Mouse (Mus musculus): ENCODE measurements at regions not wholly inside any gene's neighbourhood (a gene's known extent, or its start where the extent isn't known, plus 50 kb on each side); places are given as distances from the start of the nearest gene placed in this dataset.

DNA sequence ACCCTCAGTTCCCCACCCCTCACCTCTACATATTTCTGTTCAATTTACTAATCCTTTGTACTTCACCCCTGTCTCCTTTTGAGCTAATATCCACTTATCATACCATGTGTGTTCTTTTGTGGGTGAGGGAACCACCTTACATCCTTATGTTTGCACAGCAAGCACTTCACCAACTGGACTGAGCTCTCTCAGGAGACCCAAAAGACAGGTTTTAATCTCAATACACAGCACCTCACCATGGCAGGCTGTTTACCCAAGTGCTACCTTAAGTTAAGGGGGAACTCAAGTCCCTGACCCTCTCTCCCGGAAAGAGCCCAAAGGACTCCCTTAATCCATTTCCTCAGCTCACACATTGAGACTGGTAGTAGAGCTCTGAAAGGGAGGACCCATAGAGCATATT is 62.3 kb upstream of the Agr3 start:
- no peak for DNase-seq (ENCODE audit: low spot score)

GRCm38 (mm10) chr12:35853159-35853558 is 72.3 kb upstream of the Agr3 start:
- DNase-seq (ENCODE audit: low spot score), result no peak

DNA sequence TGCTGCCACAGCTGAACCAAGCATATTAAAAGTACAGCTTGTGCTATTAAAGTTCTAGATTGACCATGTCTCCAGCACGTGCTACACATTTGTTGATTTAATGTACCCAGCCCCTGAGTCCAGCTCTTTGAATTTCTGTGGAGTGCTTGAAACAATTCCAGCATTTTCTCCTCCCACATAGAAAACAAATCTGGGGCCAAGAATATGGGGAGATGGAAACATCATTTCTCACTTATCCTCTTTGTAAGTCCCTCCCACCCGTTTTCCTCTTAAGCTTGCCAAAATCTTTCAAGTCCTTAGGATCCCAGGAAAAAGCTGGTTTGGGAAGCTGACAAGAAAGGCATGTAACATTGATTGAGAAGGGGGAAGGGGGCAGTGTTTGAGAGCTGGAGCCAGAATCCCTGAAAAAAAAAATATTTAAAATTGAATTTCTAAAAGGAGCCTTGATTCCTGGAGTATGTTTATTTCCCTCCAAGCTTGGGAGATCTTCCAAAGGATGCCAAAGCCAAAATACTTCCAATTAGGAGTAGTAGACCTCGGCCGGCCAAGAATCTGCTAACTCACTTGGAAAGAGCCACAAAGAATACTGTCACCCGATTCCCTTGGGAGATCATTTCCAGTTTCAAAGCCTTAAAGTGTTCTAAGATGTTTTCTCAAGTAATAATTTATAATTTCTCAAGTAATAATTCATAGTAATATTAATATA is 78.4 kb upstream of the Agr3 start:
- DNase-seq (ENCODE audit: low spot score), result no peak

DNA sequence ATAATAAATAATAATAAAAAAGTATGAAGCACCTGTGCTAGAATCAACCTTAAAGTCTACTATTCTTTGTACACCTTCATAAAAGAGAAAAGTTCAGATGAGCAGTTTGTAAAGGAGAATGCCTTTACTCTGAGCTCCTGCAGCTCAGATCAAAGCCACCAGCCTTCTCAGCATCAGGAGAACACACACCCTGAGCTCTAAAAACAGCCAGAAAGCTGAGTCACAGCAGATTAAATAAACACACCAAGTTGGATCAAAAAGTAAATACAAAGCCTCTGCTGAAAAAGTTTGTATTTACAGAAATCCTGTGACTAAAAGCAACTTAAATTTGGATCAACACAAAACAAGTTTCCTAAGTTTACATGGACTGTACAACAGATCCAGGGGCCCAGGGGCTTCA is 88.5 kb upstream of the Agr3 start:
- no peak for DNase-seq (ENCODE audit: low spot score)

DNA sequence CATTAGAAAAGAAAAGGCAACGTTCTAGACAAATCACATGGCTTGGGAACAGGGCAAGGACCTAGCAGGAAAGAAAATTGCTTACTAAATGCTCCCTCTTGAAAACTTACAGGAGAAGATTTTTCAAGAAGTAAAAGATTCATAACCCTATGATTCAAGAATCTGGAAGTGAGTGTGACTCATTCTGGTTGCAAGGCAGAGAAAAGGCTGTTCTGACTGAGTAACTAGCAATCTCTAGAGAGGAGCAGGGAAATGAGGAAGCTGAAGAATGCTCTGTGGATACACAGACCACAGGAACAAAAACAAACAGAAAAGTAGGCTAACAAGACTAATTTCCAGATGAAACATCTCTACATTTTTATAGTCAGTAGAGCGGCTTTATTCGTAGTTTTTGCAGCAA is 92.1 kb upstream of the Agr3 start:
- DNase-seq (ENCODE audit: low spot score), result no peak

- no peak for DNase-seq (ENCODE audit: low spot score)
Observed at GRCm38 (mm10) chr12:35831922-35832512, 93.4 kb upstream of the Agr3 start.

DNA sequence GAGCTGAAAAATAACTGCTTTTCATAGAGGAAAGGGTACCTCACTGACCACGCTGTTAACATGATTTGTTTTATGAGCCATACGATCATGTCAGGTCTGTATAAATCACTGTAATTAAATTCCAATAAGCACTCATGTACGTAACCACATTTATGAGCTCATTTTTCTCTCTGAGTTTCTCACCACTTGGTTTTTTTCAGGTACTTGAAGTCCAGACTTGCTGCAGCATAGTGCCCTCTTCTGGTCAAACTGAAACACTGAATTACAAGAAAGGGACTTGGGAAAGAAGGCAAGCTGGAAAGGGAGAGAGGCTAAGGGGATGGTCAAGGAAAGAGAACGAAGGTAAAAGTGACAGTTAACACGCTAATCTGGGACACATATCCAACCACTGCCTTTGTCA is 94.2 kb upstream of the Agr3 start:
- DNase-seq (ENCODE audit: low spot score), result no peak

DNA sequence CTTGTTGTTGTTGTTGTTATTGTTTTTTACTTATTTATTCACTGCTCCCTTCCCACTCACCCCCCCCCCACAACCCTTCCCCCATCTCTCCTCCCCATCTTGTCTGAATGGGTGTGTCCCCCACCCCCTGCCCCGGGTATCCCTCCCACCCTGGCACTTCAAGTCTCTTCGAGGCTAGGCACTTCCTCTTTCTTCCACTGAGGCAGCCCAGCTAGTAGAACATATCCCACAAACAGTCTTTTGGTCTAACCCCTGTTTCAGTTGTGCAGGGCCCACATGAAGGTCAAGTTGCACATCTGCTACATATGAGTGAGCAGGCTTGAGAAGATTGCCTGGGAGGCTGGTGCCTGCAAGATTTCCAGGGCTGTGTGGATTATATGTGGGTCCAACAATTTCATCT is 97.6 kb upstream of the Agr3 start:
- DNase-seq (ENCODE audit: low spot score), result no peak

- DNase-seq (ENCODE audit: low spot score), result no peak
Observed at GRCm38 (mm10) chr12:35826990-35827389, 98.4 kb upstream of the Agr3 start.

- DNase-seq (ENCODE audit: low spot score), result peak; percentile 32
Observed at GRCm38 (mm10) chr12:35824587-35824987, 100.8 kb upstream of the Agr3 start.

GRCm38 (mm10) chr12:35799261-35799660 is 126.2 kb upstream of the Agr3 start:
- DNase-seq (ENCODE audit: low spot score), result no peak

DNA sequence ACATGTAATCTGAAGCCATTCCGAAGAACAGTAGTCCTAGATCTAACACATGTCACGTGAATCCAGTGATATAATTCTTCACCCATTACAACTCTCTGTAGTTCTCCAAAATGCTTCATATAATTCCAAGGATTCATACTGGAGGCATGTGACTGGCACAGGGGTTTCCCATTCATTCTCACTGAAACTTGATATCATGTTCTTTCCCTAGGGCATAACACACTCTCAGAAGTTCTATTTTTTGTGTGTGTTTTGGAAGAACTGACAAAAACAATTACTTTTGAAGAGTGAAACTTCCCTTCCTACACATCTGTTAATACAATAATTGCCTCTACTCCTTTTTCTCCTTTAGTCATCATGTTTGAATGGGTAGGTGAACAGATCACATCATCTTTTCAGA is 150.0 kb upstream of the Agr3 start:
- no peak for DNase-seq (ENCODE audit: low spot score)

DNA sequence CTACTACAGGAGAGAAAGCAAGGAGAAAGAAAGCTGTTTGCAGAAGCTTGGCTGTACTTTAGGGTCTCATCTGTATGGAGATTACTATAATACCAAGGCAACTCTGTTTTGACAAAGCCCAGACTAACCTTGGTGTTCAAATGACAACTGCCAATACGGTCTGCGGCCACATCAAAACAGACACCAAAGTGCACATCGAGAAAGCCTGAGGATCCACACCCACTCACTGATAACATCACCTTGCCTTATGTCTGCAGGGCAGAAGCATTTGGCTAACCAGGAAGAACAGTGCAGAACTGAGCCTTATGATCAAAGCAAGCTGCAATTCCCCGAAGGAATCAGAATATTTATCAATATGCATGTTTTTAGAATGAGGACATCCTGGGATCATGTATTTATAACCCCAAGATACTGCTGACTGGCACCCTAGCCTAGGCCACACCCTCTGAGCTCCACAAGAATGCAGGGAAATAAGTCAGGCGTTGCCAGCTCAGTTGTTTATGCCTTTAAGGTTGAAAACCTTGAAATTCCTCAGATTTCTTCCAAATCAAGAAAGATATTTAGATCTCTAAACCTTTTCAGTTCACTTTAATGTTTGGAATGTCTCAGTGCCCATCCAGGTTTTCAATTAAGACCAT is 154.9 kb upstream of the Agr3 start:
- no peak for DNase-seq (ENCODE audit: low spot score)

DNA sequence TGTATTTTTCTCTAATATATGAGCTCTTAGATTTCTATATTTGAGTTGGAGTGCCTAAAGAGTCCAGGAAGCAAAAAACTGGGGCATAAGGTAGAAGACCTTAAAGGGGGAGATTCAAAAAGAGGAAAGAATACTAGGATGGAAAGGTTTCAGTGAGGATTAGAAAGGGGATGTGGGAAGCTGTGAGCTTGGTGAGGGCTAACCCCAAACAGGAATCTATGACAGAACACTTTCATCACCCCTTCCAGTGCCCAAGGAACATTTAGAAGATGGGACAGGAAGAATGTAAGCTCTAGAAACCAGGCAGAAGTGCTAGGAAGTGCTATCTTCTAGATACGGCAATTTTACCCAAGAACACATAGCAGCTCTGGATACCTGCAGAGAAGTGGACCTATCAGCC is 166.5 kb upstream of the Agr3 start:
- no peak for DNase-seq (ENCODE audit: low spot score)

DNA sequence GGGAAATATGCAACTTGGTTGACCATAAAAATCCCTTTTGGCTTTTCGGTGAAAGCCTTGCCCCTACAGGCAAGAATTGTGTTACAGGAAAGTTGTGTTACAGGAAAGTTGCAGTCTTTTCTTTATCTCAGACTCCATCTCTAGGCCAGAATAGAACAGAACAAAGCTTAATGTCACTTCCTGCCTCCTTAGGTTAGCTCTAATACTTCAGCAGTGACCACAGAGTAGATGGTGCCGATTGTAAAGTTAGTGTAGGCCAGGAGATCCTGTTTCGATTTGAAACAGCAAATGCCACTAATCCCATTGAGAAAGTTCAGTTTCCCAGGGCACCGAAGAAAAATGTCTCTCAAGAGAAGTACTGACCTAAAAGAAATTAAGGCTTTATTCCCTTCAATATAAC is 170.3 kb upstream of the Agr3 start:
- DNase-seq (ENCODE audit: low spot score), result no peak

DNA sequence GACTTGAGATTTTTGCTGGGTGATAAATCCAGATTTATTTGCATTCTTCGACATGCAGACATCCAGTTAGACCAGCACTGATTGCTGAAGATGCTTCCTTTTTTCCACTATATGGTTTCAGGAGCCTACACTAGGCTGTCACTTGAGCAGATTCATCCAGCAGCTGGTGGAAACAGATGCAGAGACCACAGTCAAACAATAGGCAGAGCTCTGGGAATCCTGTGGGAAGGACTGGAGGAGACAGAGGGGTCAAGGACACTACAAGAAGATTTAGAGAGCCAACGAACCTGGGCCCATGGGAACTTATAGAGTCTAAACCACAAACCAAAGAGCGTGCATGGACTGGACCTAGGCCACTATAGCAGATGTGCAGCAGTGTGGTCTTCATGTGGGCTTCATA is 177.4 kb upstream of the Agr3 start:
- DNase-seq (ENCODE audit: low spot score), result no peak

GRCm38 (mm10) chr12:35746691-35747299 is 178.6 kb upstream of the Agr3 start:
- DNase-seq (ENCODE audit: low spot score), result no peak

DNA sequence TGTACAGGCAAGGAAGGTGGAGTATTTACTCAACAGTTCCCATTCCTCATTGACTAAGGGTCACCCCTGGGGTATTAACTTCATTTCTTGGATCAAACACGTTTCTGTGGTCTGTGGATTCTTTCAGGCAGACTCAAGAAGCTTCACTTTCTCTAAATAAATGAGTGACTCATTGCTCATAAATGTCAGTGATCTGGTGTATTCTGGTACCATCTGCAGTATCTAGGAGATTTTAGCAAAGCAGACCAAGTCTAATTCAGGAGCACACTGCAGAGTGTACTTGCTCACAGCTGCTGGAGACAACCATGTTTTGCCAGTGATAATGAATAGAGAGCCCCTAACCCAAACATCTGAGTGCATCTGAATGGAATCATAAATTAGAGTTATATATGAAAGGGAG is 182.7 kb upstream of the Agr3 start:
- no peak for DNase-seq (ENCODE audit: low spot score)

DNA sequence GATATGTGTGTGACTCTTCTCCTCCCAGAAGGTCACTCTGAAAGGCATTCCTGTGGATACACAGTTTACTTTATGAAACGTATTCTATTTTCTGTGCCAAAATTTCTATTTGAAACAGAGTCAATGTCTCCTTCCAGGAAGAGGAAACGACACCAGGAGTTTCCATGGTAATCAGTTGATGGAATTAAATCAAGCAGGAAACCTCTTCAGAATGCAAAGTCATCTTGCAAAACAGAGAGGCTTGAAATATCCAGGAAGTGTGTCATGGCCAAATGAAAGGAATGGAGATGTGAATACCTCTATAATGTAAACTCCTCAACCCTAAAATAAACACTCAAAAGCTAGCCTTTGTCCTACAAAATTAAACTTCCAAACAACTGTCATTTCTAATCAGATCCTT is 189.0 kb upstream of the Agr3 start:
- no peak for DNase-seq (ENCODE audit: low spot score)

- DNase-seq (ENCODE audit: low spot score), result no peak
Observed at GRCm38 (mm10) chr12:35735002-35735401, 190.4 kb upstream of the Agr3 start.

DNA sequence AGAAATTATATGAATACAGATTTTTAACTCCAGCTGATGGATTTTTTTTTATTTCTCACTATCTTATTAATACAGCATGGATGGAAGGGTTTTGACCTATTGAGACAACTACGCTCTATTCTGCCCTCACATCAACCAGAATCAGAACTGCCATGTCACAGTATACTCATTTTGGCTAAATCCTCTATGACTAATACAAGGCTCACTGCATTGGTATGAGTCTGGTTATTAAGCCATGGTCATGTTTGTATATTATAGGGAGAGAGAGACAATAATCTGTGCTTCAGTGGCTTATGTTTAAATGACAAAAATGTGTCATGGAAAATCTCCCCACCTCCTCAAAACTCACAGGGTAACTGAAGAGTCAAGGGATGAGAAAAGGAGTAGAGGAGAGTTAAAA is 191.0 kb upstream of the Agr3 start:
- DNase-seq (ENCODE audit: low spot score), result no peak

DNA sequence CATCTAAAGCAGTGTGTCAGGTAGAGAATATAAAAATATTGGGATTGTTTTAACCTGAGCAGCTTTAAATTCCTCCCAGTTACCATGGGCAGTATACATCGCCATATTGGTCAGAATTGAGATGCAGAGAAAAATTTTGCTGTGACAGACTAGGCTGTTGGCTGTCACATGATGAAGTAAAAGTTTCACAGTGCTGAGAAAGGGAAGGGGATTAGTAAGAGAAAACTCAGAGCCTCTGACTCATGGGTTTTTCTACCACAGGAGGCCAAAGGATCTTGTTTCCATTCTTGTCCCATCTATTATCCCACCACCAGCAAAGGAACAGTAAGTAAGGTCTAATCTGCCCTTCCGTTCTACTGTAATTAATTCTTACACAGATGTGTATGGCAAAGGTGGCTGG is 191.8 kb upstream of the Agr3 start:
- DNase-seq (ENCODE audit: low spot score), result no peak

GRCm38 (mm10) chr12:35725910-35726309 is 191.1 kb upstream of the Ahr start:
- no peak for DNase-seq (ENCODE audit: low spot score)
